Mouse (Mus musculus): Measurements from ENCODE around the gene Foxc1. TPM values are rescaled to one million over a fixed set of nuclear protein-coding genes. Genes with fewer than 3 reads are reported as not detected.

The Foxc1 gene
- total RNA-seq (2017) = not detected in 2 replicates

GRCm38 (mm10) chr13:31806428-31806832 is at the start of gene Foxc1:
TSS of gene Foxc1 (plus strand) at chr13:31806633.
- no peak for ATAC-seq (ENCODE audit: extremely low read depth, insufficient number of reproducible peaks, low FRiP score, poor library complexity, severe bottlenecking)

- no peak for ATAC-seq (ENCODE audit: extremely low read depth, insufficient number of reproducible peaks, low FRiP score, poor library complexity, severe bottlenecking)
Observed at GRCm38 (mm10) chr13:31760411-31760810, 46.0 kb upstream of the Foxc1 start.

- no peak for ATAC-seq (ENCODE audit: extremely low read depth, insufficient number of reproducible peaks, low FRiP score, poor library complexity, severe bottlenecking)
Observed at GRCm38 (mm10) chr13:31761057-31761456, 45.4 kb upstream of the Foxc1 start.

- no peak for ATAC-seq (ENCODE audit: extremely low read depth, insufficient number of reproducible peaks, low FRiP score, poor library complexity, severe bottlenecking)
Observed at GRCm38 (mm10) chr13:31764419-31764818, 42.0 kb upstream of the Foxc1 start.

- ATAC-seq (ENCODE audit: extremely low read depth, insufficient number of reproducible peaks, low FRiP score, poor library complexity, severe bottlenecking) = no peak
Observed at GRCm38 (mm10) chr13:31765564-31765963, 40.9 kb upstream of the Foxc1 start.

- ATAC-seq (ENCODE audit: extremely low read depth, insufficient number of reproducible peaks, low FRiP score, poor library complexity, severe bottlenecking) = no peak
Observed at GRCm38 (mm10) chr13:31772882-31773281, 33.6 kb upstream of the Foxc1 start.

GRCm38 (mm10) chr13:31775762-31776161 is 30.7 kb upstream of the Foxc1 start:
- ATAC-seq (ENCODE audit: extremely low read depth, insufficient number of reproducible peaks, low FRiP score, poor library complexity, severe bottlenecking) = no peak

- no peak for ATAC-seq (ENCODE audit: extremely low read depth, insufficient number of reproducible peaks, low FRiP score, poor library complexity, severe bottlenecking)
Observed at GRCm38 (mm10) chr13:31779281-31779981, 27.0 kb upstream of the Foxc1 start.

- ATAC-seq (ENCODE audit: extremely low read depth, insufficient number of reproducible peaks, low FRiP score, poor library complexity, severe bottlenecking) = no peak
Observed at GRCm38 (mm10) chr13:31780299-31780698, 26.1 kb upstream of the Foxc1 start.

GRCm38 (mm10) chr13:31782063-31782462 is 24.4 kb upstream of the Foxc1 start:
- no peak for ATAC-seq (ENCODE audit: extremely low read depth, insufficient number of reproducible peaks, low FRiP score, poor library complexity, severe bottlenecking)

GRCm38 (mm10) chr13:31784757-31785156 is 21.7 kb upstream of the Foxc1 start:
- no peak for ATAC-seq (ENCODE audit: extremely low read depth, insufficient number of reproducible peaks, low FRiP score, poor library complexity, severe bottlenecking)

GRCm38 (mm10) chr13:31792480-31793132 is 13.8 kb upstream of the Foxc1 start:
- ATAC-seq (ENCODE audit: extremely low read depth, insufficient number of reproducible peaks, low FRiP score, poor library complexity, severe bottlenecking) = no peak

GRCm38 (mm10) chr13:31793163-31793562 is 13.3 kb upstream of the Foxc1 start:
- no peak for ATAC-seq (ENCODE audit: extremely low read depth, insufficient number of reproducible peaks, low FRiP score, poor library complexity, severe bottlenecking)

GRCm38 (mm10) chr13:31797346-31797745 is 9.1 kb upstream of the Foxc1 start:
- no peak for ATAC-seq (ENCODE audit: extremely low read depth, insufficient number of reproducible peaks, low FRiP score, poor library complexity, severe bottlenecking)

GRCm38 (mm10) chr13:31798075-31798474 is 8.4 kb upstream of the Foxc1 start:
- no peak for ATAC-seq (ENCODE audit: extremely low read depth, insufficient number of reproducible peaks, low FRiP score, poor library complexity, severe bottlenecking)

- no peak; the same call in 1 of the 2 replicates for ATAC-seq (ENCODE audit: extremely low read depth, insufficient number of reproducible peaks, low FRiP score, poor library complexity, severe bottlenecking)
Observed at GRCm38 (mm10) chr13:31800581-31801576, 5.6 kb upstream of the Foxc1 start.

- ATAC-seq (ENCODE audit: extremely low read depth, insufficient number of reproducible peaks, low FRiP score, poor library complexity, severe bottlenecking) = no peak
Observed at GRCm38 (mm10) chr13:31801703-31802305, 4.6 kb upstream of the Foxc1 start.

GRCm38 (mm10) chr13:31802447-31802846 is 4.0 kb upstream of the Foxc1 start:
- ATAC-seq (ENCODE audit: extremely low read depth, insufficient number of reproducible peaks, low FRiP score, poor library complexity, severe bottlenecking) = no peak

All from neutrophil, adult 5-6 weeks (primary cell).